Mouse (Mus musculus) bone marrow, adult 2 months (tissue): ENCODE data around the gene Hpcal4. TPM values are rescaled to one million over a fixed set of nuclear protein-coding genes. Genes with fewer than 3 reads are reported as not detected.

Experiments
- H3K27ac ChIP-seq: fragments of 200-500 bp; 2 replicates; pipeline ENCODE4 v1.5.1; 2012; ENCODE audit warnings: low read depth, mild to moderate bottlenecking, control low read depth, inconsistent platforms, low read length; ENCODE audit not compliant: control insufficient read depth, poor library complexity, insufficient read depth
- H3K4me1 ChIP-seq: fragments of 200-500 bp; 2 replicates; pipeline ENCODE4 v1.6.1; 2011; ENCODE audit warnings: low read length; ENCODE audit not compliant: control insufficient read depth, insufficient read depth
- H3K4me3 ChIP-seq: fragments of 200-500 bp; replicated peaks from 2 replicates; pipeline ENCODE3; 2011; ENCODE audit warnings: mild to moderate bottlenecking, low read depth, low read length, control low read depth; ENCODE audit not compliant: control insufficient read depth
- CTCF ChIP-seq: fragments of 200-500 bp; IDR thresholded peaks from 2 replicates; pipeline ENCODE4 v1.5.1; 2011; ENCODE audit warnings: low read length, control low read depth; ENCODE audit not compliant: control insufficient read depth, insufficient read depth
- POLR2A ChIP-seq: fragments of 200-500 bp; IDR thresholded peaks from 2 replicates; pipeline ENCODE4 v1.6.1; 2011; ENCODE audit warnings: low read depth, mild to moderate bottlenecking, control low read depth, low read length, borderline replicate concordance; ENCODE audit not compliant: control insufficient read depth
- WGBS: fragments of 180-500 bp; shearing (Covaris S2); methylation state at CpG from one replicate; pipeline ENCODE4 v1.1.7; 2018; 5-methylcytosine and 5-hydroxymethylcytosine counted together
- polyA plus RNA-seq: library from polyadenylated mRNA; stranded (reverse); fragments of >200 nt; gene quantifications from 2 replicates; pipeline ENCODE4 v1.2.4, GENCODE M21; 2011; ENCODE audit warnings: low replicate concordance; ENCODE audit not compliant: missing spikeins, insufficient read depth, insufficient read length

Hpcal4 gene
- polyA plus RNA-seq, 1 experiment: not detected

- Histone ChIP-seq H3K4me3 (no peak overlapping the region), H3K27ac (no peak overlapping the region), H3K4me1 (no peaks in the 10 kb centered on the region)
- TF ChIP-seq POLR2A (no peak), CTCF (no peak)
- WGBS: 71% methylated on average over 11 of the region's 11 CpGs
Measured at GRCm38 (mm10) chr4:123192336-123192735, 9.3 kb downstream of the Hpcal4 start.

- TF ChIP-seq POLR2A (no peak), CTCF (no peak)
- 86% methylated on average over 11 of the region's 11 CpGs for WGBS
- H3K4me1 ChIP-seq: no peaks in the 10 kb centered on the region
Measured at GRCm38 (mm10) chr4:123193791-123194190, 10.8 kb downstream of the Hpcal4 start.

GRCm38 (mm10) chr4:123196695-123197094 is 13.7 kb downstream of the Hpcal4 start:
- H3K4me1 ChIP-seq: no peaks in the 10 kb centered on the region
- 45% methylated on average over 6 of the region's 6 CpGs for WGBS
- H3K27ac ChIP-seq: no peak overlapping the region
- no peak overlapping the region for H3K4me3 ChIP-seq
- TF ChIP-seq CTCF (no peak), POLR2A (no peak)

More at GRCm38 (mm10) chr4:123193791-123194190, 10.8 kb downstream of the Hpcal4 start:
- Histone ChIP-seq H3K4me3 (no peak overlapping the region), H3K27ac (no peak overlapping the region)

- Histone ChIP-seq H3K27ac (no peak overlapping the region), H3K4me3 (no peak overlapping the region), H3K4me1 (no peaks in the 10 kb centered on the region)
- WGBS: 8% methylated on average over 15 of the region's 15 CpGs
- TF ChIP-seq POLR2A (no peak), CTCF (peak; percentile 67)
Measured at GRCm38 (mm10) chr4:123200771-123201185, 17.8 kb downstream of the Hpcal4 start.

- Histone ChIP-seq H3K27ac (no peak within 1 kb of the TSS), H3K4me3 (no peak within 1 kb of the TSS), H3K4me1 (no peaks in the 10 kb centered on the region)
- WGBS: 7% methylated on average over 58 of the region's 58 CpGs
- TF ChIP-seq CTCF (no peak), POLR2A (no peak)
Measured at GRCm38 (mm10) chr4:123201186-123202093, 18.4 kb downstream of the Hpcal4 start, which contains the start of gene Nt5c1a. Nt5c1a (plus strand) TSS chr4:123201504.

GRCm38 (mm10) chr4:123202094-123202420 is 19.0 kb downstream of the Hpcal4 start:
- Histone ChIP-seq H3K4me1 (no peaks in the 10 kb centered on the region), H3K27ac (no peak overlapping the region), H3K4me3 (no peak overlapping the region)
- TF ChIP-seq POLR2A (no peak), CTCF (no peak)
- 31% methylated on average over 8 of the region's 8 CpGs for WGBS

GRCm38 (mm10) chr4:123207337-123207736 is 24.3 kb downstream of the Hpcal4 start:
- Histone ChIP-seq H3K4me1 (no peaks in the 10 kb centered on the region; the same call in 1 of the 2 replicates), H3K27ac (no peak overlapping the region), H3K4me3 (no peak overlapping the region)
- 19% methylated on average over 5 of the region's 5 CpGs for WGBS
- no peak for TF ChIP-seq CTCF
- TF ChIP-seq POLR2A: no peak

- TF ChIP-seq POLR2A (no peak), CTCF (no peak)
- Histone ChIP-seq H3K27ac (no peak overlapping the region), H3K4me1 (no peaks in the 10 kb centered on the region; the same call in 1 of the 2 replicates), H3K4me3 (no peak overlapping the region)
- 60% methylated on average over 8 of the region's 8 CpGs for WGBS
Measured at GRCm38 (mm10) chr4:123210996-123211395, 28.0 kb downstream of the Hpcal4 start.

- WGBS: 74% methylated on average over 5 of the region's 5 CpGs
- Histone ChIP-seq H3K4me1 (no peaks in the 10 kb centered on the region; the same call in 1 of the 2 replicates), H3K27ac (no peak overlapping the region), H3K4me3 (no peak overlapping the region)
- no peak for TF ChIP-seq CTCF
- no peak for TF ChIP-seq POLR2A
Measured at GRCm38 (mm10) chr4:123211453-123211852, 28.4 kb downstream of the Hpcal4 start.
